Mouse (Mus musculus) neutrophil, adult 83 days (primary cell): ENCODE data around the gene Slc1a2. TPM values are rescaled to one million over a fixed set of nuclear protein-coding genes. Genes with fewer than 3 reads are reported as not detected.

Experiments
- total RNA-seq, 2 experiments: library from RNA; stranded (reverse); gene quantifications; one replicate each; pipeline ENCODE4 v1.2.4; 2023

The Slc1a2 gene
- not detected for total RNA-seq

DNA sequence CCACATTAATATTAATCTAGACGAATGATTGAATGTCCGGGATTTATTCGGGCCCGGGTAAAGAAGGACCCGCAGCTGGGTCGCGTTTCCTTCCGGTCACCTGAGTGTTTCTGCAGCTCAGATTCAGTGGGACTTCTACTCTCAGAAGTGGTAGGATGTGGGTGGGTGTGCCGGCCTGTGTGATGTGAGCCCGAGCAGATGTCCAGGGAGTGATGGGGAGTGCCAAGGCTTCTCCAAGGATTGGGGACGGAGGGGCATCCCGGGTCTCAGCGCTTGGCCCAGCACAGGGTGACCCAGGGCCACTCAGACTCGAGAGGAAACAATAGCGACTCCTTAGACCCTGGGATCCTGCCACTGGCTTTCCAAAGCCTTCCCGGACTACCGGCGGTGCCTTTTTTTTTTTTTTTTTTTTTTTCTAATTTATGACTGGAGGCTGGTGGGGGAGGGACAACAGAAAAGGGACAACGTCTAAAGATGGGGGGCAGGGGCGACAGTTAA is at the start of gene Slc1a2:
Gene Slc1a2 (plus strand): TSS at position 497 of the 498 bp plus-strand sequence.

Other genes with a start within 250 kb of the Slc1a2 start
- gene Fjx1, start 206.2 kb upstream of the Slc1a2 start, total RNA-seq = not detected
- not detected for gene Pamr1, start 108.6 kb upstream of the Slc1a2 start, total RNA-seq
- 100 to 1,000 TPM; 433 to 490 TPM for gene Cd44, start 243.0 kb downstream of the Slc1a2 start, total RNA-seq